Mouse (Mus musculus) ovary, adult 18-20 months (tissue): ENCODE measurements around the gene Kif16b.
"Not testable (repeated sequence)": the region's sequence is repeated elsewhere in the genome, so short reads cannot be mapped to it uniquely, and the experiment has no call there.

ENCODE experiments used
- DNase-seq: peaks from one replicate; pipeline ENCODE4 v3.0.0; 2022; ENCODE audit warnings: low spot score, mixed read lengths

Gene Kif16b

GRCm38 (mm10) chr2:142589403-142590283 lies 311.7 kb downstream of the Kif16b start:
- DNase-seq = peak; percentile 33

DNA sequence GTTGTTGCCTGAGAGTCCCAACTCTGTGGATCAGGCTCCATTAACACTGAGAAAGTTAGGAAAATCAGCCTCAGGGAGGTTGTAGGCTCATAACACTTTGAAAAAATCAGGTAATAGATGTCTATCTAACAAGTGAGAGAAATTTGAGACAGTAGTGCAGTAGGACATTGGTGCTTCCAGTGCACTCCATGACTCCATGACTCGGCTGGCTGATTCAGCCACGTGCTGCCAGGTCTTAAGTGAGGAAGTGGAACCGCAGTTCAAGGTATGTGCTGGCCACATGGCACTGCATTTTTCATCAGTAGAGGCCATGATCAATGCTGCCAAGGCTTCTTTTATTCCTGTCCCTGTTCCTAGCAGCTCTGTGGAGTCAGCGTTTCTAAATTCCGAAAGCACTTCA lies 315.5 kb downstream of the Kif16b start:
- DNase-seq = no peak

- DNase-seq = no peak
Observed at GRCm38 (mm10) chr2:142584851-142585737, 316.2 kb downstream of the Kif16b start.

DNA sequence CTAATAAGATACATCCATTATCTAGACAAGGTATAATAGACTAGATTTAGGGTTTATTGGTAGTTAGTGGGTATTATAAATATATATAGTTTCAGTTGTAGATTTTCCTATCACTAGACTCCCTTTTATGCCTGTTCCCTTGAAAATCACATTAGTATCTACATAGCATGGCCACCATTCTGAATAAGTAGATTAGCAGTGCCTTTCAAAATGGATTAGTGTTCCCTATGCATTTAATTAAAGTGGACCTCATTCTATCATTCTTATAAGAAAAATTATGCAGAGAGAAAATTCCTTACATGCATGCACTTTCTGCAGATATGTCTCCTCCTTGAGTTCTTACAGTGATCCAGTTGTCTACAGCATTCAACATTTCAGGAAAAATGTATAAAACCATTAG lies 320.9 kb downstream of the Kif16b start:
- no peak for DNase-seq

DNA sequence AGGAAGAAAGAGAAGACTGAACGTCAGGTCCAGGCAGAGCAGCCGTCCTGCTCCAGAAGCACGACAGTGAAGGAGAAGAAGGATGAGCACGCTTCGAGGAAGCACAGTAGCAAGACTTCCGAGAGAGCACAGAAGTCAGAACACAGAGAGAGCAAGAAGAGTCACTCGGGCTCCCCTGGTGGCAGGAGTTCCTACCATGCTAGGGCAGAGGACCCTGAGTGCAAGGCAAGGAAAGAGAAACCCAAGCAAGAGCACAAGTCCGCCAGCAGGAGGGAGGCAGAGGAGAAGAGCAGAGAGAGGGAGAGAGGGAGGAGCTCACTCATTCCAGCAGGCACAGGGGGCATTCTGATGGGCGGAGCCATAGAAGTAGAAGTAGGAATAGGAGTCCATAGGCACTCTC lies 323.9 kb downstream of the Kif16b start:
- not testable (repeated sequence) for DNase-seq

GRCm38 (mm10) chr2:142569771-142570170 lies 331.6 kb downstream of the Kif16b start:
- DNase-seq = no peak
